Mouse (Mus musculus) MEL (cell line): ENCODE measurements around the gene Zfp78. TPM values are rescaled to one million over a fixed set of nuclear protein-coding genes. Genes with fewer than 3 reads are reported as not detected.

Experiments
- DNase-seq: peaks from one replicate; pipeline ENCODE4 v3.0.0; 2011; ENCODE audit warnings: low read depth, low spot score
- H3K27ac ChIP-seq: 2 replicates; pipeline ENCODE4 v1.5.1; 2012; ENCODE audit warnings: low read depth, mild to moderate bottlenecking, control low read depth, low read length, moderate library complexity; ENCODE audit not compliant: control insufficient read depth
- H3K27me3 ChIP-seq, 2 experiments: fragments of 150-350 bp in 1 of 2; sonication (generic) in 1 of 2; 2 replicates each; pipeline ENCODE4 v1.6.1; 2012; ENCODE audit warnings: low read length in 2 of 2, mild to moderate bottlenecking in 2 of 2, improper control_type of control experiment in 1 of 2, moderate library complexity in 1 of 2; ENCODE audit not compliant: insufficient read depth in 2 of 2, control insufficient read depth in 1 of 2
- H3K36me3 ChIP-seq, 2 experiments: 2 replicates each; pipeline ENCODE4 v1.6.1; 2012 to 2014; ENCODE audit warnings: low read length in 2 of 2, improper control_type of control experiment in 1 of 2, inconsistent platforms in 1 of 2, mild to moderate bottlenecking in 1 of 2; ENCODE audit not compliant: insufficient read depth in 2 of 2, control insufficient read depth in 1 of 2
- H3K4me1 ChIP-seq, 2 experiments: fragments of 150-350 bp in 1 of 2; sonication (generic) in 1 of 2; 2 replicates each; pipeline ENCODE4 v1.6.1; 2012; ENCODE audit warnings: low read length in 2 of 2, improper control_type of control experiment in 1 of 2, mild to moderate bottlenecking in 1 of 2; ENCODE audit not compliant: insufficient read depth in 2 of 2, control insufficient read depth in 1 of 2
- H3K4me3 ChIP-seq, 2 experiments: fragments of 150-350 bp in 1 of 2; sonication (generic) in 1 of 2; 2 replicates each; pipeline ENCODE4 v1.5.1; 2012; ENCODE audit warnings: low read depth in 2 of 2, low read length in 2 of 2, mild to moderate bottlenecking in 2 of 2, moderate library complexity in 2 of 2, control low read depth in 1 of 2, improper control_type of control experiment in 1 of 2; ENCODE audit not compliant: control insufficient read depth in 1 of 2, insufficient read depth in 1 of 2
- H3K79me2 ChIP-seq: 2 replicates; pipeline ENCODE4 v1.6.1; 2012; ENCODE audit warnings: mild to moderate bottlenecking, low read length, moderate library complexity; ENCODE audit not compliant: control insufficient read depth, poor library complexity, insufficient read depth
- H3K9ac ChIP-seq: 2 replicates; pipeline ENCODE4 v1.6.1; 2012; ENCODE audit warnings: low read depth, mild to moderate bottlenecking, control low read depth, low read length, moderate library complexity; ENCODE audit not compliant: control insufficient read depth, poor library complexity, severe bottlenecking
- H3K9me3 ChIP-seq: fragments of 150-350 bp; sonication (generic); replicated peaks from 2 replicates; pipeline ENCODE4 v1.6.1; 2012; ENCODE audit warnings: mild to moderate bottlenecking, low read length, improper control_type of control experiment, moderate library complexity; ENCODE audit not compliant: insufficient read depth
- CHD1 ChIP-seq: IDR thresholded peaks from 2 replicates; pipeline ENCODE4 v1.6.1; 2012; ENCODE audit warnings: low read depth, mild to moderate bottlenecking, inconsistent platforms, low read length, improper control_type of control experiment
- CHD2 ChIP-seq: IDR thresholded peaks from 2 replicates; pipeline ENCODE4 v1.6.1; 2011; ENCODE audit warnings: low read length, improper control_type of control experiment
- CTCF ChIP-seq, 3 experiments: IDR thresholded peaks in 2 of 3; conservative IDR thresholded peaks in 1 of 3; 2 replicates each; pipeline ENCODE4 v1.5.1; 2011 to 2012; ENCODE audit warnings: low read length in 3 of 3, low read depth in 2 of 3, mild to moderate bottlenecking in 2 of 3, improper control_type of control experiment in 1 of 3, inconsistent platforms in 1 of 3, mixed read lengths in 1 of 3, moderate library complexity in 1 of 3; ENCODE audit not compliant: control insufficient read depth in 1 of 3, insufficient read depth in 1 of 3, poor library complexity in 1 of 3, severe bottlenecking in 1 of 3
- E2F4 ChIP-seq: IDR thresholded peaks from 2 replicates; pipeline ENCODE4 v1.6.1; 2011; ENCODE audit warnings: low read depth, low read length, improper control_type of control experiment, borderline replicate concordance
- ELF1 ChIP-seq: IDR thresholded peaks from 2 replicates; pipeline ENCODE4 v1.6.1; 2014; ENCODE audit warnings: low read depth, mild to moderate bottlenecking, inconsistent platforms, low read length, improper control_type of control experiment, moderate library complexity
- HCFC1 ChIP-seq: IDR thresholded peaks from 2 replicates; pipeline ENCODE4 v1.6.1; 2012; ENCODE audit warnings: low read depth, mild to moderate bottlenecking, inconsistent platforms, low read length, improper control_type of control experiment, moderate library complexity
- MAFK ChIP-seq: IDR thresholded peaks from 2 replicates; pipeline ENCODE4 v1.6.1; 2011; ENCODE audit warnings: low read depth, mild to moderate bottlenecking, low read length, improper control_type of control experiment, borderline replicate concordance
- MAX ChIP-seq: IDR thresholded peaks from 2 replicates; pipeline ENCODE4 v1.6.1; 2011; ENCODE audit warnings: low read length, improper control_type of control experiment
- MEF2A ChIP-seq: IDR thresholded peaks from 2 replicates; pipeline ENCODE4 v1.6.1; 2014; ENCODE audit warnings: low read depth, mild to moderate bottlenecking, inconsistent platforms, low read length, improper control_type of control experiment; ENCODE audit not compliant: poor library complexity, insufficient replicate concordance, severe bottlenecking; ENCODE audit errors: extremely low read depth
- NRF1 ChIP-seq: IDR thresholded peaks from 2 replicates; pipeline ENCODE4 v1.6.1; 2014; ENCODE audit warnings: low read depth, mild to moderate bottlenecking, inconsistent platforms, low read length, improper control_type of control experiment, moderate library complexity; ENCODE audit not compliant: poor library complexity, insufficient read depth, severe bottlenecking
- POLR2AphosphoS2 ChIP-seq: IDR thresholded peaks from 2 replicates; pipeline ENCODE4 v1.6.1; 2011; ENCODE audit warnings: low read length, improper control_type of control experiment
- POLR2AphosphoS5 ChIP-seq: IDR thresholded peaks from 2 replicates; pipeline ENCODE4 v1.6.1; 2012; ENCODE audit warnings: low read depth, borderline replicate concordance, mild to moderate bottlenecking, inconsistent platforms, low read length, moderate library complexity, mixed read lengths
- RCOR1 ChIP-seq: IDR thresholded peaks from 2 replicates; pipeline ENCODE4 v1.6.1; 2012; ENCODE audit warnings: low read depth, mild to moderate bottlenecking, inconsistent platforms, low read length, improper control_type of control experiment
- TAL1 ChIP-seq: IDR thresholded peaks from 2 replicates; pipeline ENCODE4 v1.6.1; 2012; ENCODE audit warnings: mild to moderate bottlenecking, inconsistent platforms, low read length, moderate library complexity, mixed read lengths
- TBP ChIP-seq: IDR thresholded peaks from 2 replicates; pipeline ENCODE4 v1.8.0; 2011; ENCODE audit warnings: low read depth, low read length, improper control_type of control experiment
- USF1 ChIP-seq: IDR thresholded peaks from 2 replicates; pipeline ENCODE4 v1.6.1; 2014; ENCODE audit warnings: low read depth, mild to moderate bottlenecking, inconsistent platforms, low read length, improper control_type of control experiment, moderate library complexity
- ZC3H11A ChIP-seq: IDR thresholded peaks from 2 replicates; pipeline ENCODE4 v1.6.1; 2012; ENCODE audit warnings: low read depth, mild to moderate bottlenecking, inconsistent platforms, low read length, improper control_type of control experiment
- ZNF384 ChIP-seq: IDR thresholded peaks from 2 replicates; pipeline ENCODE4 v1.6.1; 2012; ENCODE audit warnings: low read depth, mild to moderate bottlenecking, inconsistent platforms, low read length, improper control_type of control experiment
- polyA plus RNA-seq, 2 experiments: library from polyadenylated mRNA; stranded (reverse) in 1 of 2; unstranded in 1 of 2; fragments of >175 nt in 1 of 2; fragments of >200 nt in 1 of 2; gene quantifications; 2 replicates each; pipeline versions ENCODE4 v1.2.1 to v1.2.4; 2012; ENCODE audit warnings: low replicate concordance in 2 of 2, low read depth in 1 of 2; ENCODE audit not compliant: insufficient read length in 2 of 2, insufficient read depth in 1 of 2, missing spikeins in 1 of 2
- total RNA-seq: library from RNA; depleted of rRNA; stranded (reverse); fragments of 300-350 nt; gene quantifications from 2 replicates; pipeline ENCODE4 v1.2.3, GENCODE M21; 2012

Zfp78 gene
- total and polyA plus RNA-seq, 3 experiments: 0.50 to 0.67 TPM; not detected in 1

DNA sequence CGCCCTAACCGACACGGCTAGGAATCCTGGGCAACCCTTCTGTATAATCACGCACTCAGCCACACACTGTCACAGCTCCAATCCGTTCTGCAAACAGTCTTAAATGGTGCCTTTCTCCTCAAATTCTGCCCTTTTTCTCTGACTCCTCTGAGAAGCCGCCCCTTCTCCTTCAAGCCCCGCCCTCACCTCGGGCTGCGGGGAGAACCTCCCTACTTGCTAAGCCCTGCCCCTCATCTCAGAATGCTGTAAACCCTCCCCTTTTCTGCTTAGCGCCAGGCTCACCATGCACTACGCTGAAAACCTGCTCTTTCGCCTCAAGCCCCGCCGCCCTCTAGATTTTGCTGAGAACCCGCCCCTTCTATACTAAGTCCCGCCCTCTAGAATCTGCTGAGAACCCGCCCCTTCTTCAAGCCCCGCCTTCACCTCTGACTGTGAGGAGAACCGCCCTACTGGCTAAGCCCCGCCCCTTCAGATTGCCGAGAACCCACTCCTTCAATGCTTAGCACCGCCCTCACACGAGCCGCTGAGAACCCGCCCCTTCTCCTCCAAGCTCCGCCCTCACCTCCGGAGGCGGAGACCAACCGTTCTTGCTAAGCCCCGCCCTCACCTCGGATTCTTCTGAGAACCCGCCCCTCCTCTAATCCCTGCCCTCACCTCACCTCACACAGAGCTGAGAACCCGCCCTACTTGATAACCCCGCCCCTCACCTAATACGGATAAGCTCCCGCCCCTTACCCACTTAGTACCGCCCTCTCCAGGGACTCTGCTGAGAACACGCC lies 623 bp upstream of the Zfp78 start:
- H3K9ac ChIP-seq: peak overlapping the region; percentile 33
- no peaks in the 10 kb centered on the region for H3K79me2 ChIP-seq
- TF ChIP-seq CHD1: no peak
- no peak for TF ChIP-seq TBP
- TF ChIP-seq USF1: no peak
- no peak; the same call in 1 of the 2 replicates for TF ChIP-seq HCFC1
- TF ChIP-seq ZC3H11A: no peak
- TF ChIP-seq MAX: no peak
- peak overlapping the region; percentile 67; the same call in 1 of the 2 replicates for H3K27ac ChIP-seq
- DNase-seq: peak; percentile 97
- peak overlapping the region; percentile 85 to 97 for H3K4me3 ChIP-seq
- H3K9me3 ChIP-seq: no peaks in the 10 kb centered on the region
- peaks cover 2 to 5% of the 10 kb centered on the region in 2 experiments; a peak in 3 of 4 replicates for H3K4me1 ChIP-seq
- no peaks in the 10 kb centered on the region for H3K27me3 ChIP-seq
- H3K36me3 ChIP-seq: peaks cover 0 to 12% of the 10 kb centered on the region in 2 experiments; a peak in 2 of 4 replicates

DNA sequence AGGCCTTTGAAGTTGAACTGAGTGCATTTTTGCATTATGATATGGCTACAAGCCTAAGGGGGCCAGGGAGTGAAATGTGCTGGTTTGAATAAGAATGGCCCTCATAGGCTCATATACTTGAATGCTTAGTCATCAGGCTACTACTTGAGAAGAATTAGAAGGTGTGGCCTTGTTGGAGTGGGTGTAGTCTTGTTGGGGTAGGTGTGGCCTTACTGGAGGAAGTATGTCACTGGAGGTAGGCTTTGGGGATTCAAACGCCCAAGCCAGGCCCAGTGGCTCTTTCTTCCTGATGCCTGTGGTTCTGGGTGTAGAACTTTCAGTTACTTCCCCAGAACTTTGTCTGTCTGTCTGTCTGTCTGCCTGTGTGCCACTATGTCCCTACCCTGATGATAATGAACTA lies 1.7 kb downstream of the Zfp78 start:
- H3K79me2 ChIP-seq: no peaks in the 10 kb centered on the region
- H3K27ac ChIP-seq: no peak overlapping the region; the same call in 1 of the 2 replicates
- peaks cover 2 to 5% of the 10 kb centered on the region in 2 experiments; a peak in 3 of 4 replicates for H3K4me1 ChIP-seq
- no peak overlapping the region for H3K9ac ChIP-seq
- H3K36me3 ChIP-seq: peaks cover 0 to 12% of the 10 kb centered on the region in 2 experiments; a peak in 2 of 4 replicates
- DNase-seq: peak; percentile 75
- no peaks in the 10 kb centered on the region for H3K9me3 ChIP-seq
- H3K27me3 ChIP-seq: no peaks in the 10 kb centered on the region
- no peak for TF ChIP-seq MAFK
- no peak for TF ChIP-seq MAX
- TF ChIP-seq E2F4: no peak
- TF ChIP-seq TAL1: no peak
- TF ChIP-seq NRF1: no peak
- no peak for TF ChIP-seq RCOR1
- no peak for TF ChIP-seq CHD2
- no peak for TF ChIP-seq MEF2A
- TF ChIP-seq ELF1: no peak
- no peak for TF ChIP-seq POLR2AphosphoS2
- no peak for TF ChIP-seq ZNF384
- no peak for TF ChIP-seq CTCF (IDR thresholded peaks at IDR 0.05 in 2 of 3, conservative IDR thresholded peaks at IDR 0.05 in 1 of 3; ENCODE audit: control insufficient read depth in 1 of 3, insufficient read depth in 1 of 3, low read depth in 2 of 3, low read length in 3 of 3, poor library complexity in 1 of 3, severe bottlenecking in 1 of 3)
- no peak for TF ChIP-seq POLR2AphosphoS5
- no peak overlapping the region for H3K4me3 ChIP-seq
